Mouse (Mus musculus) heart, embryonic 15.5 days (tissue): ENCODE measurements around the gene Dmxl2. TPM values are rescaled to one million over a fixed set of nuclear protein-coding genes. Genes with fewer than 3 reads are reported as not detected.

Experiments
- polyA plus RNA-seq: library from polyadenylated mRNA; unstranded; fragments of >200 nt; fragmentation: Nextera tagmentation; extraction: Ambion mirVana; gene quantifications from 2 replicates; pipeline ENCODE4 v1.2.1, GENCODE M21; 2015

Gene Dmxl2
- polyA plus RNA-seq, 1 experiment from 2014 or later, result 7.2 TPM

Other genes with a start within 250 kb of the Dmxl2 start
- gene Cyp19a1, start 233.5 kb downstream of the Dmxl2 start, polyA plus RNA-seq, result not detected in 2 replicates
- not detected in 2 replicates for gene Gldn, start 215.1 kb downstream of the Dmxl2 start, polyA plus RNA-seq
- gene Sh2d7, start 37.4 kb upstream of the Dmxl2 start, polyA plus RNA-seq, result not detected in 2 replicates
- gene Cib2, start 58.6 kb upstream of the Dmxl2 start, polyA plus RNA-seq, result 5.3 and 5.6 TPM in 2 replicates
- 393 and 522 TPM in 2 replicates for gene Idh3a, start 84.7 kb upstream of the Dmxl2 start, polyA plus RNA-seq
- 0.32 TPM in 1 of 2 replicates, not detected in the other for gene Acsbg1, start 160.2 kb upstream of the Dmxl2 start, polyA plus RNA-seq
- 25.8 and 27.8 TPM in 2 replicates for gene Dnaja4, start 197.2 kb upstream of the Dmxl2 start, polyA plus RNA-seq
- 92.7 and 93.2 TPM in 2 replicates for gene Wdr61, start 232.9 kb upstream of the Dmxl2 start, polyA plus RNA-seq